Mouse (Mus musculus) limb, embryonic 13.5 days (tissue): ENCODE data around the gene Pld3. TPM values are rescaled to one million over a fixed set of nuclear protein-coding genes. Genes with fewer than 3 reads are reported as not detected.

Experiments
- ATAC-seq: fragments of 200-750 bp; cut with Nextera tagmentation; 2 replicates; pipeline ENCODE4 v1.8.0; 2017; ENCODE audit warnings: low read depth, moderate number of reproducible peaks, moderate TSS enrichment; ENCODE audit not compliant: low FRiP score
- H3K27ac ChIP-seq: fragments of 300-500 bp; sonication (generic); 2 replicates; pipeline ENCODE4 v1.5.1; 2015; ENCODE audit warnings: inconsistent platforms, mild to moderate bottlenecking, moderate library complexity
- H3K27me3 ChIP-seq: fragments of 300-500 bp; sonication (generic); 2 replicates; pipeline ENCODE4 v1.6.1; 2015; ENCODE audit warnings: mild to moderate bottlenecking, inconsistent platforms
- H3K36me3 ChIP-seq: fragments of 300-500 bp; sonication (generic); 2 replicates; pipeline ENCODE4 v1.6.1; 2015; ENCODE audit warnings: inconsistent platforms, mild to moderate bottlenecking, moderate library complexity
- H3K4me1 ChIP-seq: fragments of 300-500 bp; sonication (generic); 2 replicates; pipeline ENCODE4 v1.6.1; 2015; ENCODE audit warnings: inconsistent platforms
- H3K4me2 ChIP-seq: fragments of 300-500 bp; sonication (generic); replicated peaks from 2 replicates; pipeline ENCODE4 v1.6.1; 2015; ENCODE audit warnings: inconsistent platforms, mild to moderate bottlenecking, moderate library complexity
- H3K4me3 ChIP-seq: fragments of 300-500 bp; sonication (generic); 2 replicates; pipeline ENCODE4 v1.5.1; 2015; ENCODE audit warnings: moderate library complexity, mild to moderate bottlenecking, inconsistent platforms
- H3K9ac ChIP-seq: fragments of 300-500 bp; sonication (generic); 2 replicates; pipeline ENCODE4 v1.6.1; 2015; ENCODE audit warnings: mild to moderate bottlenecking, inconsistent platforms
- H3K9me3 ChIP-seq: fragments of 300-500 bp; sonication (generic); 2 replicates; pipeline ENCODE4 v1.6.1; 2016; ENCODE audit warnings: inconsistent platforms
- WGBS: fragments of 180-500 bp; shearing (Covaris S2); methylation state at CpG from one replicate; pipeline ENCODE4 v1.1.7; 2015; 5-methylcytosine and 5-hydroxymethylcytosine counted together
- polyA plus RNA-seq: library from polyadenylated mRNA; unstranded; fragments of >200 nt; fragmentation: Nextera tagmentation; extraction: Ambion mirVana; gene quantifications from 2 replicates; pipeline ENCODE4 v1.2.1, GENCODE M21; 2015

The Pld3 gene
- polyA plus RNA-seq, result 94.8 and 95.0 TPM in 2 replicates

DNA sequence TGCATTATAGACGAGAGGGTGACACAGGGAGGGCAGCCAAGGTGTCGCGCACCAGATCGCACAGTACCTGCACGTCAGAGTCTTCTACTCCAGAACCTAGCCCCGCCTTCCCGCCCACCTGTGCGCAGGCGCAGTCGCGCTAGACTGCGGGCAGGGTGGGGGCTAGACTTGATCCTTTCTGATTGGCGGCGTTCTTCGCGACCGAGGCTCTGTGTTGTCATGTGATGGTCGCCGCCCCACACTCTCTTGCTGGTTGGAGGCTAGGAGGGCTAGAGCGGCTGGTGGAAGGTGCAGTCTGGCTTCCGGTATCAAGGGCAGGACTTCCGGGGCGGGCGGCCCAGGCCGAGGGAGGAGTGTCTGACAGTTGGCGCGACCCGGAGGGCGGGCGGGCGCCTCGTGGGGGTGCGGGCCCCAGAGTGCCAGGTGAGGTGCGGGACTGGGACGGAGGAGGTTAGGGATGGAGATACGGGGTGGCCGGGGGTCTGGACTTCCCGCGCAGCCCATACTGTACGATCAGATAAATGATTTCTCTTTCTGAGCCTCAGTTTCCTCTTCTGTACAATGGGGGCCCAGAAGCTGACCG lies at the start of gene Pld3, which contains the start of gene 2310022A10Rik:
Pld3 (minus strand) TSS at position 288 of the 583 bp plus-strand sequence.
2310022A10Rik (plus strand) TSS at position 303 of the 583 bp plus-strand sequence.
- no peaks in the 10 kb centered on the region for H3K27me3 ChIP-seq
- H3K9ac ChIP-seq, result peak within 1 kb of the TSS; percentile 80
- H3K27ac ChIP-seq, result no peak within 1 kb of the TSS; the same call in 1 of the 2 replicates
- WGBS, result under 1% methylated on average over 40 of the region's 41 CpGs
- peaks cover 13% of the 10 kb centered on the region for H3K36me3 ChIP-seq
- ATAC-seq, result peak; percentile 99
- H3K4me1 ChIP-seq, result peaks cover 17% of the 10 kb centered on the region
- no peaks in the 10 kb centered on the region for H3K9me3 ChIP-seq
- peak within 1 kb of the TSS; percentile 83 for H3K4me3 ChIP-seq
- peak within 1 kb of the TSS; percentile 81 for H3K4me2 ChIP-seq

DNA sequence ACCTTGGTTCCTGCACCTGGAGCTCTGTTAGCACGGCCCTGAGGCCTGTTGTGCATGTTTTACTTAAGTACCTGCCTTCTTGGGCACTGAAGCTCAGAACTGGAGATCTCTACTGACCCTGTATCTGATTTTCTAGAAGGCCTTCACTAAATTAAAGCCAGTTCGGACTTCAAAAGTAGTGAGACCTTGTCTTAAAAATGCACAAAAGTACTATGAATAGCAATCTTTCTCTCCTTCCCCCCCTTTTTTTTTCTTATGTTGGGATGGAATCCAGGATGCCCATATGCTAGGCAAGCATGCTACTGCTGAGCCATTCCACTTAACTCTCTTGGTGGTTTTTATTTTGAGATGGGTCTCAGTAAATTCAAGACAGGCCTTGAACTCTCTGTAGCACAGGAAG lies 49.1 kb upstream of the Pld3 start:
- Histone ChIP-seq H3K9ac (no peak overlapping the region), H3K36me3 (peaks cover 6% of the 10 kb centered on the region; the same call in 1 of the 2 replicates), H3K27ac (no peak overlapping the region), H3K4me1 (peaks cover 70% of the 10 kb centered on the region), H3K4me2 (no peak overlapping the region), H3K9me3 (no peaks in the 10 kb centered on the region), H3K4me3 (no peak overlapping the region), H3K27me3 (no peaks in the 10 kb centered on the region)
- 72% methylated on average over 2 of the region's 2 CpGs for WGBS
- no peak for ATAC-seq

DNA sequence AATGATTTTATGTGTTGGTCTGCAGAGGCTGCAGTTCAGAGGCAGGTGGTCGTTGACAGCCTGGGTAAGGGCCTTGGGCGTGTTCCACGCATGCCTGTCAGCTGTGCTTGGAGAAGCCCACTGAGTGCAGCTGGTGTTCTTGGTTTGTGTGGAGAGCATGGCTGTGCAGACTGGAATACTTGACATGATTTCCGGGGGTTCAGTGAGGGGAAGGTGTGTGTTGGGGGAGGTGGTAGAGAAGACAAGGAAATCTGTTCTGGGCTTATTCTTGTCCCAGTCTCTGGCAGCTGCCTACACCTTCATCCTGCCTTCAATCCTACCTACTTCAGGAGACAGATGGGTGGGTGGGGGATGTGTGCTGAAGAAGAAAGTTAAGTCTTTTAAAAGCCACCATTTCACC lies 48.6 kb upstream of the Pld3 start:
- no peak; the same call in 1 of the 2 replicates for ATAC-seq
- Histone ChIP-seq H3K36me3 (peaks cover 6% of the 10 kb centered on the region; the same call in 1 of the 2 replicates), H3K27ac (peak overlapping the region; percentile 39; the same call in 1 of the 2 replicates), H3K4me3 (no peak overlapping the region), H3K9me3 (no peaks in the 10 kb centered on the region), H3K4me1 (peaks cover 70% of the 10 kb centered on the region), H3K4me2 (no peak overlapping the region), H3K9ac (no peak overlapping the region), H3K27me3 (no peaks in the 10 kb centered on the region)
- 64% methylated on average over 4 of the region's 4 CpGs for WGBS

- no peak for ATAC-seq
- H3K27me3 ChIP-seq, result no peaks in the 10 kb centered on the region
- no peaks in the 10 kb centered on the region for H3K9me3 ChIP-seq
- no peak overlapping the region; the same call in 1 of the 2 replicates for H3K27ac ChIP-seq
- peaks cover 19% of the 10 kb centered on the region for H3K36me3 ChIP-seq
- H3K9ac ChIP-seq, result no peak overlapping the region
- H3K4me3 ChIP-seq, result no peak overlapping the region
- WGBS, result 76% methylated on average over 7 of the region's 7 CpGs
- H3K4me1 ChIP-seq, result peaks cover 59% of the 10 kb centered on the region
- H3K4me2 ChIP-seq, result no peak overlapping the region
Observed at GRCm38 (mm10) chr7:27598053-27598452, 45.0 kb upstream of the Pld3 start.

DNA sequence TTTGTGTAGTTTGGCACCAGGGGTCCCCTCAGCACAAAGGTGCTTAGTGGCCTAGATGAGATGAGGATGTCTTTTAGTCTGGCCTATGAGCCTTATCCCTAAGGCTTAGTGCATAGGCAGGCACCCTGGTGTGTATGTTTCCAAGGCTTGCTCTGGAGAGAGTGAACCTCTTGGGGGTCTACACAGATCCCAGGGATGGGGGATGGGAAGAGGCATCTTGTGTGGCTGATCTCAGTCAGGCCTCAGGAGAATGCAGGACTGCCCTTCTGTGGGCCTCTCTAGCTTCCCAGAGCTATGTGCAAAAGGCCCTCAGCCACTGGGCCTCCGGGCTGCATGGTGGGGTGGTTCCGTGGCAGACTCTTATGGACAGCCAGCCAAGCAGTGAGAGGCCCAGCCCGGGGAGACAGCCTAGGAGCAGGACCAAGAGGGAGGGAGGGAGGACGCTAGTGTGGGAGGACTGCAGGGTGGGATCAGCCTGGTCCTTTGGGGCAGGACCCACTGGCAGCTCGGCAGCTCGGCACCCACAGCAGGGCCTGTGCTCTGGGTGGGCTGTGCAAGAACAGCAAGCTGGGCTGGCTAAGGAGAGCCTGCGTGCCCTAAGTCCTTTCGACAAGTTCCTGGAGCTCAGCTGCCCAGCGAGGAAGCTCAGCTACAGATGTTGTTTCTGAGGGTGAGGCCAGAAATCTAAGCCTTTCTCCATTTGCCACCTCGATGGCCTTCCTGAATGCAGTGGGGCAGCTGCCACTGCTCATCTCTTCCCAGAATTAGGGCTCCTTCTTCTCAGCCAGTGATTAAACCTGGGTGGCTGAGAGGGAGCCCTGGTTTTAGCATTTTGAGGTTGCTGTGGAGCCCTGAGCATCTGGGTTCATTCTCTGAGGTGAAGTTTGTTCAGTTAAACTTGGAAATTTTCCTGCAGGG lies 43.8 kb upstream of the Pld3 start:
- 57% methylated on average over 10 of the region's 10 CpGs for WGBS
- peak overlapping the region; percentile 54 for H3K9ac ChIP-seq

GRCm38 (mm10) chr7:27592934-27593645 lies 40.1 kb upstream of the Pld3 start:
- H3K9ac ChIP-seq, result peak overlapping the region; percentile 89
- H3K27me3 ChIP-seq, result no peaks in the 10 kb centered on the region
- peaks cover 38% of the 10 kb centered on the region for H3K4me1 ChIP-seq
- WGBS, result 55% methylated on average over 12 of the region's 12 CpGs
- H3K4me3 ChIP-seq, result peak overlapping the region; percentile 73
- peak overlapping the region; percentile 98 for H3K27ac ChIP-seq
- peak overlapping the region; percentile 80 for H3K4me2 ChIP-seq
- peaks cover 15% of the 10 kb centered on the region for H3K36me3 ChIP-seq
- H3K9me3 ChIP-seq, result no peaks in the 10 kb centered on the region
- no peak for ATAC-seq

More for the DNA sequence above, 43.8 kb upstream of the Pld3 start:
- peak overlapping the region; percentile 70 for H3K27ac ChIP-seq
- peak overlapping the region; percentile 14; the same call in 1 of the 2 replicates for H3K4me2 ChIP-seq
- H3K4me3 ChIP-seq, result no peak overlapping the region
- H3K36me3 ChIP-seq, result peaks cover 15% of the 10 kb centered on the region
- H3K27me3 ChIP-seq, result no peaks in the 10 kb centered on the region
- H3K9me3 ChIP-seq, result no peaks in the 10 kb centered on the region
- H3K4me1 ChIP-seq, result peaks cover 54% of the 10 kb centered on the region
- no peak for ATAC-seq

- peak overlapping the region; percentile 80 for H3K4me2 ChIP-seq
- 2% methylated on average over 17 of the region's 17 CpGs for WGBS
- peaks cover 15% of the 10 kb centered on the region for H3K36me3 ChIP-seq
- H3K27me3 ChIP-seq, result no peaks in the 10 kb centered on the region
- peak overlapping the region; percentile 89 for H3K9ac ChIP-seq
- no peaks in the 10 kb centered on the region for H3K9me3 ChIP-seq
- peaks cover 31% of the 10 kb centered on the region for H3K4me1 ChIP-seq
- peak overlapping the region; percentile 98 for H3K27ac ChIP-seq
- H3K4me3 ChIP-seq, result peak overlapping the region; percentile 73
- peak; percentile 64 for ATAC-seq
Observed at GRCm38 (mm10) chr7:27592217-27592929, 39.4 kb upstream of the Pld3 start.

- under 1% methylated on average over 51 of the region's 71 CpGs for WGBS
- Histone ChIP-seq H3K9ac (peak within 1 kb of the TSS; percentile 89), H3K27ac (peak within 1 kb of the TSS; percentile 98), H3K4me1 (peaks cover 22% of the 10 kb centered on the region), H3K9me3 (no peaks in the 10 kb centered on the region), H3K36me3 (peaks cover 15% of the 10 kb centered on the region), H3K27me3 (no peaks in the 10 kb centered on the region), H3K4me2 (peak within 1 kb of the TSS; percentile 80), H3K4me3 (peak within 1 kb of the TSS; percentile 73)
- peak; percentile 94 for ATAC-seq
Observed at GRCm38 (mm10) chr7:27591266-27592216, 38.5 kb upstream of the Pld3 start, which contains the start of gene Akt2. Gene Akt2 (plus strand): TSS chr7:27591552.

- peaks cover 14% of the 10 kb centered on the region for H3K4me1 ChIP-seq
- peaks cover 11% of the 10 kb centered on the region for H3K36me3 ChIP-seq
- H3K4me2 ChIP-seq, result peak overlapping the region; percentile 80
- peak overlapping the region; percentile 62 for H3K9ac ChIP-seq
- WGBS, result 60% methylated on average over 4 of the region's 4 CpGs
- H3K27ac ChIP-seq, result peak overlapping the region; percentile 98; the same call in 1 of the 2 replicates
- H3K27me3 ChIP-seq, result no peaks in the 10 kb centered on the region
- no peaks in the 10 kb centered on the region for H3K9me3 ChIP-seq
- H3K4me3 ChIP-seq, result peak overlapping the region; percentile 73
- no peak for ATAC-seq
Observed at GRCm38 (mm10) chr7:27590566-27591213, 37.7 kb upstream of the Pld3 start.

- no peak overlapping the region for H3K4me3 ChIP-seq
- peaks cover 12% of the 10 kb centered on the region for H3K36me3 ChIP-seq
- H3K9ac ChIP-seq, result no peak overlapping the region
- H3K9me3 ChIP-seq, result no peaks in the 10 kb centered on the region
- no peak for ATAC-seq
- peaks cover 14% of the 10 kb centered on the region for H3K4me1 ChIP-seq
- no peak overlapping the region for H3K27ac ChIP-seq
- H3K27me3 ChIP-seq, result no peaks in the 10 kb centered on the region
- H3K4me2 ChIP-seq, result no peak overlapping the region
- WGBS, result 88% methylated on average over 4 of the region's 4 CpGs
Observed at GRCm38 (mm10) chr7:27590088-27590487, 37.1 kb upstream of the Pld3 start.
